Mouse (Mus musculus) liver, adult 2 months (tissue): ENCODE data around the gene Fam107a. TPM values are rescaled to one million over a fixed set of nuclear protein-coding genes. Genes with fewer than 3 reads are reported as not detected.

ENCODE experiments used
- DNase-seq: peaks from one replicate; pipeline ENCODE4 v3.0.0-alpha.2; 2011; ENCODE audit warnings: low read depth, low spot score; ENCODE audit errors: extremely low read depth
- H3K27ac ChIP-seq: fragments of 200-500 bp; replicated peaks from 2 replicates; pipeline ENCODE4 v1.5.1; 2012; ENCODE audit warnings: low read depth, mild to moderate bottlenecking, control low read depth, inconsistent platforms, low read length; ENCODE audit not compliant: insufficient read depth
- H3K27me3 ChIP-seq: fragments of 200-500 bp; 2 replicates; pipeline ENCODE4 v1.6.1; 2012; ENCODE audit warnings: mild to moderate bottlenecking, moderate library complexity, low read length, inconsistent platforms; ENCODE audit not compliant: control insufficient read depth, insufficient read depth
- H3K36me3 ChIP-seq: fragments of 200-500 bp; 2 replicates; pipeline ENCODE4 v1.6.1; 2012; ENCODE audit warnings: low read length, inconsistent platforms; ENCODE audit not compliant: control insufficient read depth, insufficient read depth
- H3K4me1 ChIP-seq: fragments of 200-500 bp; 2 replicates; pipeline ENCODE4 v1.6.1; 2011; ENCODE audit warnings: low read length; ENCODE audit not compliant: control insufficient read depth, insufficient read depth
- H3K4me3 ChIP-seq: fragments of 200-500 bp; 2 replicates; pipeline ENCODE4 v1.5.1; 2011; ENCODE audit warnings: low read depth, mild to moderate bottlenecking, control low read depth, low read length, moderate library complexity; ENCODE audit not compliant: insufficient read depth
- H3K79me2 ChIP-seq: fragments of 200-500 bp; 2 replicates; pipeline ENCODE4 v1.6.1; 2012; ENCODE audit warnings: inconsistent platforms, mild to moderate bottlenecking, low read length, moderate library complexity; ENCODE audit not compliant: control insufficient read depth, insufficient read depth
- H3K9ac ChIP-seq: fragments of 200-500 bp; 2 replicates; pipeline ENCODE4 v1.6.1; 2012; ENCODE audit warnings: low read depth, mild to moderate bottlenecking, control low read depth, inconsistent platforms, low read length
- CTCF ChIP-seq: fragments of 200-500 bp; IDR thresholded peaks from 2 replicates; pipeline ENCODE4 v1.5.1; 2011; ENCODE audit warnings: low read depth, low read length, control low read depth
- POLR2A ChIP-seq: fragments of 200-500 bp; IDR thresholded peaks from 2 replicates; pipeline ENCODE4 v1.6.1; 2011; ENCODE audit warnings: low read length, control low read depth; ENCODE audit not compliant: insufficient read depth; ENCODE audit errors: extremely low read depth
- WGBS: fragments of 180-500 bp; shearing (Covaris S2); methylation state at CpG from one replicate; pipeline ENCODE4 v1.1.7; 2018; 5-methylcytosine and 5-hydroxymethylcytosine counted together
- polyA plus RNA-seq: library from polyadenylated mRNA; depleted of rRNA; stranded (reverse); fragments of >200 nt; gene quantifications from 2 replicates; pipeline ENCODE4 v1.2.3, GENCODE M21; 2012
- total RNA-seq: library from RNA; depleted of rRNA; stranded (reverse); fragments of >200 nt; gene quantifications from 2 replicates; pipeline ENCODE4 v1.2.3, GENCODE M21; 2014

Fam107a gene
- total and polyA plus RNA-seq, 2 experiments, result not detected

DNA sequence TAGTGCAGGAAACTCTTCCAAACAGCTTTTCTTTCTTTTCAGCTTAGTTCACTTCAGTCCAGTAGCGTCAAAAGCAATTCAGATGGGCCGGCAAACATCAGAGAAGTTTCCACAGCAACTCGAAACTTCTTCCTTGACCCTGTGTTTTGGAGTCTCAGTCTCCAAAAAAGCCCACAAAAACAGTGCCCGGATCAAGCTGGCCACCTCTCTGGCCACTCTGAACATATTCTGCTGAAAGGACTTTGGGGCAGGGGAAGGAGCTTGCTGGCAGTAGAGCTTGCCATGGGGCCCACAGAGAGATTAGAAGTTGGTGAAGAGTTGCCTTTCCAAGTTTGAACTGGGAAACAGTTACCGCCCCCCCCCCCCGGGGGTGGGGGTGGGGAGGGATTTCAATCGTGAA, 3.9 kb downstream of the Fam107a start:
- H3K4me3 ChIP-seq, result no peak overlapping the region
- no peak for TF ChIP-seq CTCF
- no peak for TF ChIP-seq POLR2A

DNA sequence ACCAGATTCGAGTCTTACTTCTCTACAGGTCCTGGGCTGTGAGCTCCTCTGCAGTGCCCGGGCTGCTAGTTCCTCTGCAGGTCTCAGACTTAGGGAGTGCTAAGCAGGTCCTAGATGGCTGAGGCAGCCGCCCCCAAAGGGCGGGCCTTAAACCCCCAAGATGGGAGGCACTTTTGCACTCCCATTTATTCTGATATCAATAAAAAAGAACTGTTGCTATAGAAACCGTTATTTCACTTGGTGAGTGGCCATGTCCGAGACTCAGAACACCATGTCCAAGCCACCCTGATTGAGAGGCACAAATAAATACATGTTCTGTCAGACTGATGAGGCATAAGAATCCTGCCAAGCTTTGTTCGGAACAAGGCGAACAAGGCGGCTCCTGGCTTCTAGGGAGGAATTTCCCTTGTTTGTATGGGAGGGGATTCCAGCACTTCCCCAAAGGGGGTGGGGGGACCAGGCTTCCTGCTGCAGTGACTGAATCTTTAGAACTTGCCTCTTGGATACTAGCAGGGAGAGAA, 8.1 kb downstream of the Fam107a start:
- Histone ChIP-seq H3K9ac (no peak overlapping the region), H3K36me3 (no peaks in the 10 kb centered on the region), H3K27ac (no peak overlapping the region), H3K27me3 (no peaks in the 10 kb centered on the region), H3K4me3 (no peak overlapping the region), H3K4me1 (peaks cover 14% of the 10 kb centered on the region; the same call in 1 of the 2 replicates), H3K79me2 (no peaks in the 10 kb centered on the region)
- WGBS, result 53% methylated on average over 9 of the region's 9 CpGs
- TF ChIP-seq CTCF (no peak), POLR2A (no peak)
- DNase-seq, result no peak

More for the DNA sequence above, 3.9 kb downstream of the Fam107a start:
- Histone ChIP-seq H3K4me1 (peaks cover 4% of the 10 kb centered on the region), H3K9ac (no peak overlapping the region), H3K79me2 (no peaks in the 10 kb centered on the region), H3K27me3 (peaks cover 14% of the 10 kb centered on the region), H3K36me3 (no peaks in the 10 kb centered on the region), H3K27ac (no peak overlapping the region)
- 57% methylated on average over 7 of the region's 7 CpGs for WGBS
- no peak for DNase-seq

DNA sequence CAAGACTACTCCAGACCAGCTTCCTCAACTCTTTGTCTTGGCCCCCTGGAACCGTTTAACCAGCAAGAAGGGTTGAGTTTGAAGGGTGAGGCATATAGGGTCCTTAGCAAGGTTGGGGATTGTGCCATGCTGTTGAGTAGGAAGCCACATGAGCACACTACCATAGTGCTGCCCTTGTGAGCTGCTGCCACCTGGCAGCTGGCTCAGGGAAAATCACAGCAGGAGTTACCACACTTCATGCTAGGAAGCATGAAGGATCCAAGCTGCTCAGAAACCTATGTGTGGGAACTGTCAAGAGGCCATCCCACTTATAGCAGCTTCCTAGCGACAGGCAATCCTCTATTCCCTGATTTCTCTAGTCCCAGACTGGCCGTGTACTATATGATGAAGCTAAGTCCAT, 9.2 kb downstream of the Fam107a start:
- Histone ChIP-seq H3K27ac (no peak overlapping the region), H3K79me2 (no peaks in the 10 kb centered on the region), H3K9ac (no peak overlapping the region), H3K36me3 (no peaks in the 10 kb centered on the region), H3K4me3 (no peak overlapping the region), H3K27me3 (no peaks in the 10 kb centered on the region), H3K4me1 (peaks cover 18% of the 10 kb centered on the region)
- DNase-seq, result peak; percentile 32
- TF ChIP-seq POLR2A (no peak), CTCF (peak; percentile 65)
- 85% methylated on average over 3 of the region's 3 CpGs for WGBS

DNA sequence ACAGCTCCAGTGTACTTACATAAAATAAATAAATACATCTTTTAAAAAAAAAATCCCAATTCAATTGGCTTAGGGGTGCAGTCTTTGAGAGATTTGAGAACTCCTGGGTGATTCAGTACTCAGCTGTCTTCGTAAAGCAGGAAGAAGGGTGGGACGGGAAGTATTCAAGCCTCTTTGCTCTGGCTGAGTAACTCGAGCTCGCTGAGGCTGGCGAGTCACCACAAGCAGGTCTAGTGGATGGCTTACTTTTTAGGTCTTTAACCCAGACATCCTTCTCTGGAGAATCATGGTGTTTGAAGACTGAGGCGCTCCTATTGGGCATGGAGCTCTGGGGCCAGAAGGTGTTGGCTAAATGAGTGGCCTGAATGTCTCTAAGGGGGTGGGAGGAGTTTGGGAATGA, 10.9 kb downstream of the Fam107a start:
- H3K9ac ChIP-seq, result no peak overlapping the region
- no peak overlapping the region for H3K27ac ChIP-seq
- H3K27me3 ChIP-seq, result no peaks in the 10 kb centered on the region
- no peaks in the 10 kb centered on the region for H3K36me3 ChIP-seq
- H3K79me2 ChIP-seq, result no peaks in the 10 kb centered on the region
- peaks cover 26% of the 10 kb centered on the region for H3K4me1 ChIP-seq
- H3K4me3 ChIP-seq, result no peak overlapping the region
- no peak for TF ChIP-seq POLR2A
- WGBS, result 92% methylated on average over 6 of the region's 6 CpGs
- DNase-seq, result no peak

DNA sequence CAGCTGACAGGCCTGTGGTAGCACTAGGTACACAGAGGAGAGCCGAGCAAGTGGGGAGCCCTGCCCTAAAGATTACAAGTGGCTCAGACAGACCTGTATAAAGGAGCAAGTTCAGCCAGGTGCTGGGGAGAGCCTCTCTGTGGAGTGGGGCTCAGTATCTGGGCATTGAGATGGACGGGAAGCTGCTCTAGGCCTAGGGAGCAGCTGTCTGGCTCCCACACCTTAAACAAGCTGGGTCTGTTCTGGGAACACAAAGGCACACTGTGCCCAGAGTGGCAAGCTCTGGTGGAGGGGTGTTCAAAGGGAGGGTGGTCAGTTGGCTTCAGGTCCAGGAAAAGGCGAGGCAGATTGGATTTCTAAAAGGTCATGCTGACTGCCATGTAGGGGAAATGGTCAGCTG, 12.8 kb downstream of the Fam107a start:
- H3K4me3 ChIP-seq, result no peak overlapping the region
- WGBS, result 65% methylated on average over 3 of the region's 3 CpGs
- H3K79me2 ChIP-seq, result no peaks in the 10 kb centered on the region
- no peaks in the 10 kb centered on the region for H3K27me3 ChIP-seq
- no peaks in the 10 kb centered on the region for H3K36me3 ChIP-seq
- H3K4me1 ChIP-seq, result peaks cover 26% of the 10 kb centered on the region
- H3K9ac ChIP-seq, result no peak overlapping the region
- TF ChIP-seq CTCF, result no peak
- TF ChIP-seq POLR2A, result no peak
- no peak for DNase-seq
- peak overlapping the region; percentile 52; the same call in 1 of the 2 replicates for H3K27ac ChIP-seq

DNA sequence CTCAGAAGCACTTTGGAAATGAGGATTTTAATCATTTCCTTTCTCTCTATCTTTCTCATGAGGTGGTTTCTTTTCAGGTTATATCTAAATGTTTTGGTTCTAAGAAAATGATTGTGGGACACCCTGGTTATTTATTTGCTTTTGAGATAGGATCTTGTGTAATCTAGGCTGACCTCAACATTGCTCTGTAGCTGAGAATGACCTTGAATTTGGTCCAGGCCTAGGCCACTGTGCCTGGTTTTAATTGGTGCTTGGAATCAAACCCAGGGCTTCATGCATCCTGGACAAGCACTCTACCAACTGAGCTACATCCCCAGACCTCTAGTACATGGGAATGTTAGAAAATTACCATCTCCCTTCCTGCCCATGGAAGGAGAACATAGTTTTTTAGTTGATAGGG, 13.7 kb downstream of the Fam107a start:
- DNase-seq, result peak; percentile 94
- Histone ChIP-seq H3K4me3 (no peak overlapping the region), H3K79me2 (no peaks in the 10 kb centered on the region), H3K4me1 (peaks cover 26% of the 10 kb centered on the region), H3K27me3 (no peaks in the 10 kb centered on the region), H3K36me3 (no peaks in the 10 kb centered on the region), H3K9ac (no peak overlapping the region), H3K27ac (peak overlapping the region; percentile 95)
- TF ChIP-seq POLR2A, result no peak
- no peak for TF ChIP-seq CTCF
